11 mouse cellular contexts compared by ENCODE assay signal in genomic region chr5:130924245-130924827, GRCm38 (mm10).
DNase-seq lines count a peak whose midpoint lies in the region; ATAC-seq and TF ChIP-seq lines count a peak whose summit lies in the region.
"Had no signal": no experiment of that assay in that cellular context is flagged by ENCODE, and none has a peak within 500 bp of the region (broad histone marks: within the 10 kb centered on the region; RNA-seq: fewer than 3 reads in every experiment).

No protein-coding gene starts in this region.

- DNase-seq in ES-CJ7 (ENCODE audit: low read depth, low spot score): peak; percentile 50
- DNase-seq in Patski (ENCODE audit: low read depth, low spot score): no peak
- peak; percentile 8 for DNase-seq in kidney, postnatal 10 days
- no peak for DNase-seq in thymus, adult 18-20 months
- no peak for DNase-seq in thymus, postnatal 14 days
- DNase-seq in right cerebral cortex, postnatal 14 days: no peak
- DNase-seq: lung, postnatal 4 days had no signal

- in situ Hi-C loops in Patski (cut with MboI; ENCODE audit: low pct_unique_long_range_greater_than_20kb): no loop called here

- ATAC-seq in Patski: peak; percentile 91
- peak; percentile 95 for ATAC-seq in forebrain, embryonic 16.5 days
- ATAC-seq in cerebellum, adult (ENCODE audit: insufficient number of reproducible peaks, low FRiP score, low TSS enrichment): no peak

- no peak overlapping the region for H3K4me3 ChIP-seq in forebrain, embryonic 16.5 days (replicated peaks; ENCODE audit: low read length)
- H3K4me3 ChIP-seq: heart, embryonic 10.5 days; limb, embryonic 13.5 days had no signal

- no peak overlapping the region for H3K4me2 ChIP-seq in forebrain, embryonic 16.5 days (ENCODE audit: low read length)
- H3K4me2 ChIP-seq: limb, embryonic 13.5 days had no signal

- no peaks in the 10 kb centered on the region for H3K36me3 ChIP-seq in forebrain, embryonic 16.5 days (ENCODE audit: control insufficient read depth, insufficient read depth)
- H3K36me3 ChIP-seq: heart, embryonic 10.5 days; limb, embryonic 13.5 days had no signal

- no peaks in the 10 kb centered on the region for H3K9me3 ChIP-seq in forebrain, embryonic 16.5 days (ENCODE audit: control insufficient read depth, low read length)

- 14% methylated on average over 2 of the region's 2 CpGs for WGBS in forebrain, embryonic 16.5 days

- H3K4me1 ChIP-seq in forebrain, embryonic 16.5 days (replicated peaks; ENCODE audit: control insufficient read depth, insufficient read depth, low read length): peaks cover 11% of the 10 kb centered on the region
- H3K4me1 ChIP-seq: heart, embryonic 10.5 days had no signal

- H3K9ac ChIP-seq in forebrain, embryonic 16.5 days (replicated peaks; ENCODE audit: low read depth, low read length): no peak overlapping the region
- H3K9ac ChIP-seq: limb, embryonic 13.5 days had no signal

- no peak for TF ChIP-seq CTCF in Patski (IDR thresholded peaks at IDR 0.05)

- no peaks in the 10 kb centered on the region for H3K27me3 ChIP-seq in Patski
- H3K27me3 ChIP-seq in forebrain, embryonic 16.5 days (replicated peaks; ENCODE audit: control insufficient read depth, insufficient read depth, low read length): no peaks in the 10 kb centered on the region
- H3K27me3 ChIP-seq: limb, embryonic 13.5 days had no signal

- CTCF ChIA-PET in Patski (lab: Charles Lee): interaction anchor here (1.4 to 1.5 kb wide), 2 partner anchors 12 to 71 kb away, joined by 3 to 4 read pairs; no protein-coding TSS in a partner anchor

- peak overlapping the region; percentile 75 for H3K27ac ChIP-seq in forebrain, embryonic 16.5 days (ENCODE audit: low read length)
- H3K27ac ChIP-seq: heart, embryonic 10.5 days; limb, embryonic 13.5 days had no signal

- POLR2A ChIA-PET in Patski (lab: Charles Lee): no interaction called here

Comparison
In these comparisons a context has a peak if more than half of its experiments do, and no peak if none do; other contexts are left out.
1. DNase-seq: peak in ES-CJ7 (single experiment) and kidney, postnatal 10 days (single experiment); none in Patski (single experiment), thymus, adult 18-20 months (0 of 2), thymus, postnatal 14 days (single experiment) and right cerebral cortex, postnatal 14 days (single experiment).